Mouse (Mus musculus) bone marrow macrophage, adult 2 months (primary cell): Measurements from ENCODE around the gene Rps6kb2. TPM values are rescaled to one million over a fixed set of nuclear protein-coding genes. Genes with fewer than 3 reads are reported as not detected.

Experiments
- H3K27ac ChIP-seq: 2 replicates; pipeline ENCODE4 v1.5.1; 2012; ENCODE audit warnings: low read depth, low read length; ENCODE audit not compliant: insufficient read depth
- H3K4me1 ChIP-seq: 2 replicates; pipeline ENCODE4 v1.6.1; 2012; ENCODE audit warnings: low read length; ENCODE audit not compliant: control insufficient read depth, insufficient read depth
- H3K4me3 ChIP-seq: 2 replicates; pipeline ENCODE4 v1.5.1; 2012; ENCODE audit warnings: mild to moderate bottlenecking, low read length, moderate library complexity; ENCODE audit not compliant: insufficient read depth
- CTCF ChIP-seq: IDR thresholded peaks from 2 replicates; pipeline ENCODE4 v1.5.1; 2012; ENCODE audit warnings: low read depth, mild to moderate bottlenecking, low read length, moderate library complexity
- POLR2A ChIP-seq: IDR thresholded peaks from 2 replicates; pipeline ENCODE4 v1.6.1; 2012; ENCODE audit warnings: mild to moderate bottlenecking, low read depth, low read length, borderline replicate concordance
- polyA plus RNA-seq: library from polyadenylated mRNA; stranded (reverse); fragments of >200 nt; gene quantifications from 2 replicates; pipeline ENCODE4 v1.2.4, GENCODE M21; 2012; ENCODE audit not compliant: missing spikeins, insufficient read depth, insufficient read length

Gene Rps6kb2
- polyA plus RNA-seq, 1 experiment = 32.3 TPM

GRCm38 (mm10) chr19:4106654-4107053 lies 56.5 kb downstream of the Rps6kb2 start:
- Histone ChIP-seq H3K4me1 (peaks cover 6% of the 10 kb centered on the region), H3K4me3 (no peak overlapping the region), H3K27ac (no peak overlapping the region)
- TF ChIP-seq POLR2A (no peak), CTCF (no peak)

DNA sequence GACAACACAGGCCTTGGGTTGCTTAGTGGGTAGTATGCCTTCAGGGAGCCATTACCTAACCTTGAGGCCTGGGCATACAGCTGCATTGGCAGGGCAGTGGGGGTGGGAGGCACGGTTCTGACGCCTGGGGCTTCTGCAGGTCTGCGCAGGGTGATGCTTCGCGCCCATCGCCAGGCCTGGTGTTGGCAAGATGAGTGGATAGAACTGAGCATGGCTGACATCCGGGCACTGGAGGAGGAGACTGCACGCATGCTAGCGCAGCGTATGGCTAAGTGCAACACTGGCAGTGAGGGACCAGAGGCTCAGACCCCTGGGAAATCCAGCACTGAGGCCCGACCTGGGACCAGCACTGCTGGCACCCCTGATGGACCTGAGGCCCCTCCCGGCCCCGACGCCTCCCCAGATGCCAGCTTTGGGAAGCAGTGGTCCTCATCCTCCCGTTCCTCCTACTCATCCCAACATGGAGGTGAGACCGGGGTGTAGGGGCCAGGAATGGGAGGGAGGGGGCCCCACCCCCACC lies 58.4 kb downstream of the Rps6kb2 start:
- Histone ChIP-seq H3K4me1 (peaks cover 5% of the 10 kb centered on the region; the same call in 1 of the 2 replicates), H3K4me3 (no peak overlapping the region), H3K27ac (no peak overlapping the region)
- TF ChIP-seq CTCF (no peak), POLR2A (no peak)

Other genes with a start within 250 kb of the Rps6kb2 start
- gene Aldh3b1, start 233.5 kb downstream of the Rps6kb2 start, polyA plus RNA-seq = 83.9 and 85.6 TPM in 2 replicates
- 1,272 and 1,428 TPM in 2 replicates for gene Unc93b1, start 228.2 kb downstream of the Rps6kb2 start, polyA plus RNA-seq
- not detected in 2 replicates for gene Aldh3b3, start 204.7 kb downstream of the Rps6kb2 start, polyA plus RNA-seq
- not detected in 2 replicates for gene Aldh3b2, start 191.0 kb downstream of the Rps6kb2 start, polyA plus RNA-seq
- gene Acy3, start 176.8 kb downstream of the Rps6kb2 start, polyA plus RNA-seq = 1.1 TPM in 1 of 2 replicates, not detected in the other
- not detected in 2 replicates for gene Tbx10, start 170.6 kb downstream of the Rps6kb2 start, polyA plus RNA-seq
- gene Nudt8, start 162.8 kb downstream of the Rps6kb2 start, polyA plus RNA-seq = 7.0 and 9.9 TPM in 2 replicates
- 0.80 and 1.3 TPM in 2 replicates for gene Gm49405, start 162.7 kb downstream of the Rps6kb2 start, polyA plus RNA-seq
- 1.4 and 3.4 TPM in 2 replicates for gene Doc2g, start 160.0 kb downstream of the Rps6kb2 start, polyA plus RNA-seq
- gene Ndufv1, start 150.5 kb downstream of the Rps6kb2 start, polyA plus RNA-seq = 62.3 TPM in 2 replicates
- 103 and 118 TPM in 2 replicates for gene Gstp1, start 125.4 kb downstream of the Rps6kb2 start, polyA plus RNA-seq
- gene Gstp2, start 117.3 kb downstream of the Rps6kb2 start, polyA plus RNA-seq = 2.6 TPM in 1 of 2 replicates, not detected in the other
- gene Gstp3, start 103.8 kb downstream of the Rps6kb2 start, polyA plus RNA-seq = not detected in 2 replicates
- not detected in 2 replicates for gene Cabp2, start 81.8 kb downstream of the Rps6kb2 start, polyA plus RNA-seq
- 98.0 and 98.3 TPM in 2 replicates for gene Cdk2ap2, start 66.2 kb downstream of the Rps6kb2 start, polyA plus RNA-seq
- 72.3 and 86.7 TPM in 2 replicates for gene Pitpnm1, start 63.4 kb downstream of the Rps6kb2 start, polyA plus RNA-seq
- gene Aip, start 37.5 kb downstream of the Rps6kb2 start, polyA plus RNA-seq = 75.1 and 75.6 TPM in 2 replicates
- gene Gpr152, start 23.6 kb downstream of the Rps6kb2 start, polyA plus RNA-seq = not detected in 2 replicates
- not detected in 2 replicates for gene Cabp4, start 19.3 kb downstream of the Rps6kb2 start, polyA plus RNA-seq
- 276 and 314 TPM in 2 replicates for gene Coro1b, start 14.7 kb downstream of the Rps6kb2 start, polyA plus RNA-seq
- gene Ptprcap, start 9.8 kb downstream of the Rps6kb2 start, polyA plus RNA-seq = 0.87 and 2.3 TPM in 2 replicates
- gene Carns1, start 12.1 kb upstream of the Rps6kb2 start, polyA plus RNA-seq = 0.68 and 1.1 TPM in 2 replicates
- gene Tbc1d10c, start 27.9 kb upstream of the Rps6kb2 start, polyA plus RNA-seq = 0.77 and 0.83 TPM in 2 replicates
- gene Ppp1ca, start 28.7 kb upstream of the Rps6kb2 start, polyA plus RNA-seq = 299 and 331 TPM in 2 replicates
- 25.1 and 27.2 TPM in 2 replicates for gene Rad9a, start 38.3 kb upstream of the Rps6kb2 start, polyA plus RNA-seq
- gene Clcf1, start 50.9 kb upstream of the Rps6kb2 start, polyA plus RNA-seq = 0.40 and 0.56 TPM in 2 replicates
- not detected in 2 replicates for gene AC109138.7, start 51.0 kb upstream of the Rps6kb2 start, polyA plus RNA-seq
- gene Pold4, start 68.5 kb upstream of the Rps6kb2 start, polyA plus RNA-seq = 77.5 and 93.5 TPM in 2 replicates
- gene Ssh3, start 105.8 kb upstream of the Rps6kb2 start, polyA plus RNA-seq = 84.2 and 87.6 TPM in 2 replicates
- gene Ankrd13d, start 119.8 kb upstream of the Rps6kb2 start, polyA plus RNA-seq = 21.8 TPM in 2 replicates
- gene Grk2, start 142.9 kb upstream of the Rps6kb2 start, polyA plus RNA-seq = 250 and 278 TPM in 2 replicates
- gene Kdm2a, start 234.9 kb upstream of the Rps6kb2 start, polyA plus RNA-seq = 81.5 and 84.4 TPM in 2 replicates